Mouse (Mus musculus): ENCODE results near the gene Ahdc1. TPM values are rescaled to one million over a fixed set of nuclear protein-coding genes. Genes with fewer than 3 reads are reported as not detected.
"Not testable (repeated sequence)": the region's sequence is repeated elsewhere in the genome, so short reads cannot be mapped to it uniquely, and the experiment has no call there.

The Ahdc1 gene
- total RNA-seq, 2 experiments from 2014 or later, result 3.8 to 5.3 TPM

DNA sequence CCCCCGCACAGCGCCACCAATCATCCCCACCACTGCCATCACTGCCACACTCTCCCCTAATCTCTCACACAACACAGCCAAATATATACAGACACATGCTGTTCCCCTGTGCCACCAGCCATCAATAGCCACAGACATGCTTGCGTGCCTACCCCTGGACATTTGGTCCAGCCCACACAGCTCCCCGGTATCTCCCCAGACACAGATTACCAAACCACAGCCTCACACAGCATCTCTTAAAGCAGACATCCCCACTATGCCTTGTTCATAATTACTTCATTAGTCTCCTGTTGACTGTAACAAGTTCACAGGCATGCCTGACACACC, 80.4 kb downstream of the Ahdc1 start:
- peak; percentile 36; the same call in 1 of the 2 replicates for ATAC-seq (replicated peaks; ENCODE audit: poor library complexity)

GRCm38 (mm10) chr4:133092453-133092901, 81.4 kb downstream of the Ahdc1 start:
- peak; percentile 34 for ATAC-seq (replicated peaks; ENCODE audit: poor library complexity)

DNA sequence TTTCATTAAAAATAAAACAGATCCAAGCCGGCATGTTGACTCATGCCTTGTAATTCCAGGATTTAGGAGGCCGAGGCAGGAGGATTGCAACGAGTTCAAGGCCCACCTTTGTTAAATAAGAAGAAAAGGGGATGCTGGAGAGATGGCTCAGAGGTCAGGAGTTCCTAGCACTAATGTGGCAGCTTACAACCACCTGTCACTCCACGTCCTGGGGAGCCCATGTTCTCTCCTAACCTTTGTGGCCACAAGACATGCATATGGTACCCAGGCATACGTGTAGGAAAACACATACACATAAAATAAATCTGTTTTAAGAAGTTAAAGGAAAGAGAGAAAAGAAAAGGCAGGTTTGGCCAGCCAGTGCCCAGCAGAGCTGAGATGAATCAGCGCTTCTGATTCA, 82.0 kb downstream of the Ahdc1 start:
- ATAC-seq (replicated peaks; ENCODE audit: poor library complexity), result no peak

DNA sequence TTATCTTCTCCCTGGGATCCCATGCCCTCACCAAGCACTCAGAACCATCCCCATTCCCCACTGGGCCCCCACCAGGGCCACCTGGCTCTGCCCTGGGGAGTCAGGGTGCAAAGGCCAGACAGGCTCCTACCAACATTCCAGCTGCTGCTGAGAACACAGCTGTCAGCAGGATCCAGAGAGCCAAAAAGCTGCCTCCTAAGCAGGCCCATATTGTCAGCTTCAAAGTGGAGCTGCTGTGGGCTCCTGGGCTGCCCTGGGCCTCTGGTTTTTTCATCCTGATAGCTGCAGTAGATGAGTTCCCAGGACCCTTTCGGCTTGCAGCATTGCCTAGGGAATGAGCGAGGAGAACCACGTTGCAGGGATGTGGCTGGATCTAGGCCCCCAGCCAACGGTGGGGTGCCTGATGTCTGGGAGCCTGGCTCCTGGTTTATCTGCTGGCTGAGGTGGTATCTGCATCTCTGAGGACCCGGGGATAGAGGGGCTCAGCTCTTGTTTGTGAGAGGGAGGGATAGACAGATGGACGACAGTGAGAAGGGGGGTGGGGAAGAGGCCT, 82.5 kb downstream of the Ahdc1 start:
- no peak for ATAC-seq (replicated peaks; ENCODE audit: poor library complexity)

DNA sequence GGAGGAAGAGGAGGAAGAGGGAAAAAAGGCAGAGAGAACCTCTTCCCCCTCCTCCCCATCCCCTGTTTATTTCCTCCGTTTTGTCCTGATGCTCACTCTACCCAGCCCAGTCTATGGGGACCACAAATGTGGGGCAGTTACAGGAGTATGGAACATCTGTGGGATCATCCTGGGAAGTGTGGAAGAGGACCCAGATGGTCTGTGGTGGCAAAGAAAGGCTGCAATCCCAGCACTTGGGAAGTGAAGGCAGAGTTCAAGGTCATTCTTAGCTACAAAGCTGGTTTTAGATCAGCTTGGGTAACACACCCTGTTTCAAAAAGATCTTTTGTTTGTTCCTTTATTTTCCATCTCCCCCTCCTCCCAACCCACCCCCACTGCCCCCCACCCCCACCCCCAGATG, 83.2 kb downstream of the Ahdc1 start:
- no peak for ATAC-seq (replicated peaks; ENCODE audit: poor library complexity)

- ATAC-seq (replicated peaks; ENCODE audit: poor library complexity), result peak; percentile 77
Measured at GRCm38 (mm10) chr4:133094936-133095733, 84.1 kb downstream of the Ahdc1 start.

DNA sequence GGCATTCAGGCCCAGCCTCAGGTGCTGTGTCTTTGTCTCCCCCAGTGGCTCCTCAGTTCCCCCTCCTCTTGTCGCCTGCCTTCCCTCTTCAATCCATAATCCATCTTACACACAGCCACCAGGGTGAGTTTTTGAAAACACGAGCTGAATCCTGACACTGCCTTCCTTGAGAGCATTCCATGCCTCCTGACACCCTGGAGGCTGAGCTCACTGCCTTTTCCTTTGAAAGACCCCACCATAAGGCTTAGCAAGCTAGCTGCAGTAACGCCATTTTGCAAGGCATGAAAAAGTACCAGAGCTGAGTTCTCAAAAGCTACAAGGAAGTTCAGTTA, 84.6 kb downstream of the Ahdc1 start:
- ATAC-seq (replicated peaks; ENCODE audit: poor library complexity), result not testable (repeated sequence)

DNA sequence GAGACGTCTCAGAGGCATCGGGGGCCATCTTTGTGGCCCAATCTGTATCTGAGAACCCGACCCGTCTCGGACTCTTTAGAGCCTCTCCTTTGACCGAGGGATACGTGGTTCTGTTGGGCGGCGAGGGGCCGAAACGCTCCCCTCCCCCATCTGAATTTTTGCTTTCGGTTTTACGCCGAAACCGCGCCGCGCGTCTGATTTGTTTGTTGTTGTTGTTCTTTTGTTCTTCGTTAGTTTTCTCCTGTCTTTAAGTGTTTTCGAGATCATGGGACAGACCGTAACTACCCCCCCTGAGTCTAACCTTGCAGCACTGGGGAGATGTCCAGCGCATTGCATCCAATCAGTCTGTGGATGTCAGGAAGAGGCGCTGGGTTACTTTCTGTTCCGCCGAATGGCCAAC, 85.6 kb downstream of the Ahdc1 start:
- ATAC-seq (replicated peaks; ENCODE audit: poor library complexity), result not testable (repeated sequence)

- no peak for ATAC-seq (replicated peaks; ENCODE audit: poor library complexity)
Measured at GRCm38 (mm10) chr4:133101751-133102150, 90.7 kb downstream of the Ahdc1 start.

- peak; percentile 46; the same call in 1 of the 2 replicates for ATAC-seq (replicated peaks; ENCODE audit: poor library complexity)
Measured at GRCm38 (mm10) chr4:133103525-133104193, 92.6 kb downstream of the Ahdc1 start.

DNA sequence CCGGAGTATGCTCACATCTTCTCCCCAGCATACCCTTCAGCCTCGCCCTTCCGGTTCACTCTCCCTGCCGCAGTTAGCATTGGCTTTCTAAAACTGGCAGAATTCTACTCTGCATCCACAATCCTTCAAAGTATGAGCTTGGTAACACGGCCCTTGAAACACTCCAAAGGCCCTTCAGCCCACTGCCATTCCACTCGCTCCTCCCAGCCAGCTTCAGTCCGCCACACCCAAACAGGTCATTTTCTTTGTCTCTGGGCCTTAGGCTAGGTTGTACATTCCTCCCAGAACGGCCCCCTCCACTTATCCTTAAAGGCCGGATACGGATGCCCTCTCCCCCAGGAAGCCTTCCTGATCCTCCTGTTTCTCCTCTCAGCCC, 93.1 kb downstream of the Ahdc1 start:
- ATAC-seq (replicated peaks; ENCODE audit: poor library complexity), result no peak

- no peak for ATAC-seq (replicated peaks; ENCODE audit: poor library complexity)
Measured at GRCm38 (mm10) chr4:133106691-133107090, 95.6 kb downstream of the Ahdc1 start.

DNA sequence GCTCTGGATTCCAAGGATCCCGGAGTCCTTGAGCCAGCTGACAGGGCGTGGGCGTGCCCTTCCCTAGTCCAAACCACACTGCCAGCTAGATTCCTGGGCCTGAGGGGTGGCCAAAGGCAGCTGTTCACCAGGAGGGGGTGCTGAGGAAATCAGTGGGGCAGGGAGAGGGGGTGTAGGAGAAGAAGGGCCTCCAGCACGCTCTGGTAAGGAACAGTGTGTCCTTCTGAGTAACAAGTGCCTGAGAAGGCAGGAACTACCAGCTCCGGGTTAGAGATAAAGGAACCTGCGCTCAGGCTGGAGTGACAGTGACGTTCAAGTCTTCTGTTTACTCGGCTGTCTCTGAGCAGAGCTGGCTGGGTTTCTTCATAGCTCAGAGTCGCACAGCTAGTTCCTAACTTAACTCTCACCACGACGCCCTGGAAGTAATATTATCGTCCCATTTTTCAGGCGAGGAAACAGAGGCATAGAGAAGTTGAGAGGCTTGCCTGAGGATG, 96.8 kb downstream of the Ahdc1 start:
- ATAC-seq (replicated peaks; ENCODE audit: poor library complexity), result 0 out of 2 replicates have a peak, but pooled peaks have one; percentile 31

DNA sequence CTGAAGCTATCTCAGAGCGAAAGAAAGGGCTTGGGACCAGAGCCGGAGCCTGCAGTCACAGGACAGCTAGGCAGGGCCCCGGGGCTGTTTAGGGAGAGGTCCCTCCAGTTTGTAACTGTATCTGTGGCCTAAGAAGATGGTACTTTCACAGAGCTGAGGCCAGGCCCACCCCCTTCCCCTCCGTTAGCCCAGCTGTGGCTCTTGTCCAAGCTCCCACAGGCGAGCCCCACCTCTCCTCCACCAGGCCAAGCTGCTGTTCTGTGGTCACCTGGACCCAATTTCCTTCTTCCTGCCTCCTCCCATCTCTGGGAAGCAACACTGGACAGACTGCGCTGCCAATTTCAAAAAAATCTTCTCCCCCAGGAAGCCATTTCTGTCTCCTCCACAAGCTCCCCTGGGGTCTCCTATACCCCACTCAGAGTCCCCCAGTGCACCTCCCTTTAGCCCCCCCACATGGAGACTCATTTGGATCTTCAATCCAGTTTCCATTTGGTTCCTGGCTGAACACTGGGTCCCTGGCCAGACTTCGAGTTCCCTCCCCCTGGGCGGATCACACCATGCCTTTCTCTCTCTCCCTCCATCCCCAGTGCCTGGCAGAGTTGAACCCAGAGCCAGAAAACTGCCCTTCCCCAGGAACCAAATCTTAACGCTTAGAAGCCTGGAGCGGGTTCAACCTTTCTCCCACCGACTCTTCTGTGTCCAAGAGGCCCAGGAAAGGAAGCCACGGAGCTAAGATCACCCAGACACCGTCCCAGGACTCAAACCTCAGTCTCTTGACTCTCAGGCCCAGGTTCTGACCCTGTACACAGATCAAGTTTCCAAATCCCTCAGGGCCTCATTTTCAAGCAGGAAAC, 97.6 kb downstream of the Ahdc1 start:
- ATAC-seq (replicated peaks; ENCODE audit: poor library complexity), result no peak

- no peak for ATAC-seq (replicated peaks; ENCODE audit: poor library complexity)
Measured at GRCm38 (mm10) chr4:133109335-133109801, 98.3 kb downstream of the Ahdc1 start.

DNA sequence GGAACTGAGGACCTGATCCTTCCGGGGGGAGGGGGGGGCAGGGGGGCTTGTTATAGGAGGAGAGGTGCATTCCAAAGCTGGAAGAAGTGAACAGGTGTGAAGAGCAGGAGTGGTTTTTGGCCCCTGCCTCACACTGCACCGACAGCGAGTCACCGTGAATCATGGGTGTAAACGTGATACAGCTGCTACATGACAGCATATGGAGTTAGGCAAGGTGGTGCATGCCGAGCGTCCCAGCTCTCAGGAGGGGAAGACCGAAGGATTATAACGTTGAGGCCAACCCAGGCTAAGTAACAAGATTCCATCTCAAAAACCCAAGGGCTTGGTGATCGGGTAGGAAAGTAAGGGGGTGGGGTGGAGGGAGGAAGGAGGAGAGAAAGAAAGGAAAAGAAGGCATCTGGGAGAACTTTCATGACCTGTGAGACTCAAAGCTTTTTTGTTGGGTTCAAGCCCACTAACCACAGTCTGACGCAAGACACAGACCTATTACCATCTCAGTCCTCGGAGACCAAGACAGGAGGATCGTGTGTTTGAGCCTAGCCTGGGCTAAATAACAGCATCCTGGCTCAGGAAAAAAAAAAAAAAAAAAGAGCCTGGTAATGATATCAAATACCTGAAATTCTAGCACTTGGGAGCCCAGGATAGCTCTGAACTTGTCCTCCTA, 101.2 kb downstream of the Ahdc1 start:
- ATAC-seq (replicated peaks; ENCODE audit: poor library complexity), result no peak

- ATAC-seq (replicated peaks; ENCODE audit: poor library complexity), result no peak
Measured at GRCm38 (mm10) chr4:133113351-133113882, 102.4 kb downstream of the Ahdc1 start.

DNA sequence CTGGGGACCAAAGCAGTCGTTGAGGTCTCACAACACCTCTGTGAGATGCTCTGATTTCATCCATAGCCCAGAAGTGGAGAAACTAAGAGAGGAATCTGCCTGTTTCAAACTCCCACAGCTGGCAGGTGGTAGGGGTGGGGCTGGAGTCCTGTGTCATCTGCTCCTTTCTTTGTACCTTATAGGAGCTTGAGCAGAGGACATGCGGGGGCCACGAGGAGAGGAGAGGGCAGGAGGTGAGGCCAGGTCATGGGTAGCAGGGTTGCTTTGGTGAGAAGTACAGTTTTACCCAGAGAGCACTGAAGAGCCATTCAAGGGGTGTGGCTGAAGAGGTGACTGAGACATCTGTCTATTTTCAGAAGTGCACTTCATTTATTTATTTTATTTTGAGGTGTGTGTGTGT, 103.7 kb downstream of the Ahdc1 start:
- ATAC-seq (replicated peaks; ENCODE audit: poor library complexity), result no peak

DNA sequence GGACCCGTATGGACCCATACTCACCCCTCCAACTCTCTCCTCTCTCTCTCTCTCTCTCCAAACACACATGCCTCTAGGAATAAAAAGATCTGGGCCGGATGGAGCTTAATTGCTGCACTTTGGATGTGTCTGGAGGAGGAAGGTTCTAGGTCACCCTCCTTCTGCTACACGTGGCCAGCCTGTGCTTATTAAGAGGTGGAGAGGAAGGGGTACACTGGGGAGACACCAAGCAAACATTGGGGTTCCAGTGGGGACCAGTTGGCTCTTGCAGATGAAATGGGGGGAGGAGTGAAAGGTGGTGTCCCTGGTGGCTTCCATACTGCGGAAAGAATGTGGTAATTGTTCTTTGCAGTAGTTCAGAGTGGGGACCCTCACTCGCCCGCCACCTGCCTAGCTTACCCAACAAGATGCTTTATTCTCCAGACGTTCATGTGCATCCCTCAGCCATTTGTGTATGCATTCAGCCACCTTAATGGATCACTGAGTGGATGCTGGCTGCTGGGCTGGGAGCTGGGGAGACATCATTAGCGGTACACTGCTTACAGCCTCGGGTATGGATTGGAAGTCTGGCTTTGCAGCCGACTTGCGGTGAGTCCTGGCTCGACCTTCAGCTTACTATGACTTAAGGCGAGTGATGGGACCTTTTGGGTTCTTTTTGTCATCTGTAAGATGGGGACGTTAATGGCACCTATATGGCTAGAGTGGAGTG, 104.8 kb downstream of the Ahdc1 start:
- no peak for ATAC-seq (replicated peaks; ENCODE audit: poor library complexity)

All from megakaryocyte progenitor cell, adult 5-6 weeks (primary cell).